Mouse (Mus musculus) hindbrain, embryonic 14.5 days (tissue): Measurements from ENCODE around the gene Efhd2. TPM values are rescaled to one million over a fixed set of nuclear protein-coding genes. Genes with fewer than 3 reads are reported as not detected.

Experiments used
- ATAC-seq: fragments of 200-750 bp; cut with Nextera tagmentation; 2 replicates; pipeline ENCODE4 v1.8.0; 2017; ENCODE audit warnings: moderate number of reproducible peaks, mild to moderate bottlenecking, moderate TSS enrichment, moderate library complexity; ENCODE audit not compliant: low FRiP score
- DNase-seq: peaks from one replicate; pipeline ENCODE4 v3.0.0-alpha.2; 2015; ENCODE audit warnings: low spot score
- H3K27ac ChIP-seq: fragments of 300-500 bp; sonication (generic); 2 replicates; pipeline ENCODE4 v1.5.1; 2014; ENCODE audit warnings: mild to moderate bottlenecking, moderate library complexity
- H3K27me3 ChIP-seq: fragments of 300-500 bp; sonication (generic); 2 replicates; pipeline ENCODE4 v1.6.1; 2014; ENCODE audit warnings: mild to moderate bottlenecking, low read length, mixed read lengths; ENCODE audit not compliant: control insufficient read depth, insufficient read depth
- H3K36me3 ChIP-seq: fragments of 300-500 bp; sonication (generic); replicated peaks from 2 replicates; pipeline ENCODE4 v1.6.1; 2014; ENCODE audit not compliant: control insufficient read depth, insufficient read depth
- H3K4me1 ChIP-seq: fragments of 300-500 bp; sonication (generic); replicated peaks from 2 replicates; pipeline ENCODE4 v1.6.1; 2014; ENCODE audit warnings: antibody characterized with exemption, low read length, mixed read lengths; ENCODE audit not compliant: control insufficient read depth, insufficient read depth
- H3K4me2 ChIP-seq: fragments of 300-500 bp; sonication (generic); replicated peaks from 2 replicates; pipeline ENCODE4 v1.6.1; 2014; ENCODE audit warnings: mild to moderate bottlenecking, moderate library complexity
- H3K4me3 ChIP-seq: fragments of 300-500 bp; sonication (generic); replicated peaks from 2 replicates; pipeline ENCODE4 v1.5.1; 2014; ENCODE audit warnings: mild to moderate bottlenecking, low read length
- H3K9ac ChIP-seq: fragments of 300-500 bp; sonication (generic); 2 replicates; pipeline ENCODE4 v1.6.1; 2014
- H3K9me3 ChIP-seq: fragments of 300-500 bp; sonication (generic); 2 replicates; pipeline ENCODE4 v1.6.1; 2016; ENCODE audit warnings: low read length; ENCODE audit not compliant: control insufficient read depth
- WGBS: fragments of 180-500 bp; shearing (Covaris S2); extraction: QIAGEN DNeasy Blood & Tissue Kit; methylation state at CpG from one replicate; pipeline ENCODE4 v1.1.7; 2014; 5-methylcytosine and 5-hydroxymethylcytosine counted together
- polyA plus RNA-seq: library from polyadenylated mRNA; unstranded; fragments of >200 nt; fragmentation: Nextera tagmentation; extraction: Ambion mirVana; gene quantifications from 2 replicates; pipeline ENCODE4 v1.2.1, GENCODE M21; 2014

Efhd2 gene
- polyA plus RNA-seq, 1 experiment from 2014 or later: 44.7 TPM

- H3K4me1 ChIP-seq: peaks cover 52% of the 10 kb centered on the region
- no peaks in the 10 kb centered on the region for H3K36me3 ChIP-seq
- H3K9ac ChIP-seq: peak overlapping the region; percentile 76
- H3K27me3 ChIP-seq: no peaks in the 10 kb centered on the region
- no peaks in the 10 kb centered on the region for H3K9me3 ChIP-seq
- ATAC-seq (no peak), DNase-seq (no peak)
- peak overlapping the region; percentile 38; the same call in 1 of the 2 replicates for H3K27ac ChIP-seq
- WGBS: 77% methylated on average over 9 of the region's 9 CpGs
- peak overlapping the region; percentile 76 for H3K4me3 ChIP-seq
- H3K4me2 ChIP-seq: peak overlapping the region; percentile 81
Observed at GRCm38 (mm10) chr4:141872977-141873376, 1.7 kb downstream of the Efhd2 start.

GRCm38 (mm10) chr4:141871909-141872308 lies 2.8 kb downstream of the Efhd2 start:
- WGBS: 44% methylated on average over 9 of the region's 9 CpGs
- Histone ChIP-seq H3K36me3 (no peaks in the 10 kb centered on the region), H3K27ac (peak overlapping the region; percentile 38), H3K9ac (0 out of 2 replicates have a peak overlapping the region, but pooled peaks have one; percentile 76), H3K4me3 (peak overlapping the region; percentile 76; the same call in 1 of the 2 replicates), H3K27me3 (no peaks in the 10 kb centered on the region), H3K9me3 (no peaks in the 10 kb centered on the region), H3K4me2 (peak overlapping the region; percentile 81), H3K4me1 (peaks cover 61% of the 10 kb centered on the region)
- DNase-seq (peak; percentile 49), ATAC-seq (no peak)

DNA sequence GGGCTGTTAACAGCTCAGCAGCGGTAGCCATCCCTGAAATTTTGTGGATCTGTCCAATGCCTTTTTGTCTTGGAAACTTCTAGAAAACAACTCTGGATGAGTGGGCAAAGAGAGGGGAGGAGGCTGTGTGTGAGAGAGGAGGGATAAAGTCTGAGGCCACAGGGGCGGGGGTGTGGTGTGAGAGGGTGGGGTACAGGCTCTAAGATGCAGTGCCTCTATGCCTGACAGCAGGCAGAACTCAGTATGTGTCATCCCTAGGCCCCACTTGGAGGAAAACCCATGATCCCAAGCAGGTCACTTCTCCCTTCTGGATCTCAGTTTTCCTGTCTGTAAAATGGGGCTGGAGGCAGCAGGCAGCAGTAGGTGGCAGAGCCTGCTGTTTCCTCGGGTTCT lies 3.4 kb downstream of the Efhd2 start:
- H3K4me3 ChIP-seq: no peak overlapping the region
- no peaks in the 10 kb centered on the region for H3K27me3 ChIP-seq
- H3K4me1 ChIP-seq: peaks cover 67% of the 10 kb centered on the region
- H3K9ac ChIP-seq: no peak overlapping the region
- WGBS: 100% methylated on average over 3 of the region's 3 CpGs
- peak overlapping the region; percentile 81 for H3K4me2 ChIP-seq
- H3K9me3 ChIP-seq: no peaks in the 10 kb centered on the region
- DNase-seq: no peak
- no peak for ATAC-seq
- H3K36me3 ChIP-seq: no peaks in the 10 kb centered on the region
- H3K27ac ChIP-seq: peak overlapping the region; percentile 5; the same call in 1 of the 2 replicates

DNA sequence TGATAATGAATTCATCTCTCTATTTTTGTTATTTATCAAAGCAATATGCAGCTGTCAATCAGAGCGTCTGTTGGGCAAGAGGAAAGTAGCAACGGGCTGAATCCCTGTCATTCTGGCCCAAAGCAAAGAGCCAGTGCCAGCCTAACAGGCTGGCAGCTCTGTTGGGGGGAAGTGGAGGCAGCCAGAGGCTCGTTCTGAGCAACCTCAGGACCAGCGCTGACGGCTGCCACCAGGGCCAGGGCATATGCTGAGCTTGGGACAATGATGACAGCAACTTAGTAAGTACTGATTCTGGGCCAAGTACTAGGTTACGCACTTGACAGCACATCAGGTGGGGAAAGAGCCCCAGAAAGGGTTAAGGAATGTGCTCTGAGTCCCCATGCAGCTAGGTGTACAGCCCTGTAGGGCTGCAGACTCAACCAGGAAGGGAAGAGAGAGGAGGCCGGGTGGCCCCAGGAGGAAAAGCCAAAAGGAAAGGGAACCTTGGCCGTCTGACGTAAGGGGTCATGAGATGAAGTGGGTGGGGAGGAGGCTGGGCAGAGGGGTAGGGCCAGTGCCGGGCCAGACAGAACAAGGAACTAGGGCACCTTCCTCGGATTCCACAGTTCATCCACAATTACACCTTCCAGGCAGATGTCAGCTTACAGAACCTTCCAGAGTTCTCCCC lies 3.9 kb downstream of the Efhd2 start:
- no peak overlapping the region for H3K4me2 ChIP-seq
- no peaks in the 10 kb centered on the region for H3K9me3 ChIP-seq
- H3K27me3 ChIP-seq: no peaks in the 10 kb centered on the region
- no peak overlapping the region for H3K4me3 ChIP-seq
- DNase-seq (no peak), ATAC-seq (no peak)
- H3K36me3 ChIP-seq: no peaks in the 10 kb centered on the region
- no peak overlapping the region for H3K9ac ChIP-seq
- WGBS: 61% methylated on average over 11 of the region's 11 CpGs
- peaks cover 70% of the 10 kb centered on the region for H3K4me1 ChIP-seq
- H3K27ac ChIP-seq: no peak overlapping the region

DNA sequence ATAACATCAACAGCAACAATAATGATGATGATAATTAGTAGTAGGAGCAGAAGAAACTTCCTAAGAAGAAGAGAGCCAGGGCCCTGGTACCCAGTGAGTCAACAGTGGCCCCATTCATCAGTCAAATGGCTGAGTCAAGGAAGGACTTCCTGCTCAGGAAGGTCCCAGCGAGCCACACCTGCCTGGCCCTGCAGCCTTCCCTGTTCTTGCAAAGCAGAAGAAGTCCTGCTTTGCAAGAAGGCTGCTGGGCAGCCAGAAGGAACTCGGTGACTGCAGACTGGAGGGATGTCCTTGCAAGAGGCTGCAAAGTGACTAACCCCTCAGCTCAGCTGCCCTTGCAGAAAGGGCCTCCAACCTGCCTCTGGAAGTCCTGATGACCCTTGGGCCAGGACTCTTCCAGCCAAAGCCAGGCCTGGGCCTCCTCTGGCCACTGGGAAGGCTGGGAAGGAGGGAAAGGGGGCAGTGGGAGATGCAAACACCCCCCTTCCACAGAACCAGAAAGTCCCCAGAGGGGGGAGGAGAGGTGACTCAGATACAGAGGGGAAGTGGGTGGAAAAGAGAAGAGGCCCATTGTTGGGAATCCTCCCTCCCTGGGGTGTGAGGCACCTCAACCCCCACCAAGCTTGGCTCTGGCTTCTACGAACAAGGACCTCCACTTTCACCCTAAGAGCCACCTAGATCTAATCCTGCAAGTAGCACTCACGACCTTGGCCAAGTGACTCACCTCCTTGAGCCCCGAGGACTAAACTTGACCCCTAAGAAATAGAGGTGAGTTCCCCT lies 5.1 kb downstream of the Efhd2 start:
- no peak overlapping the region for H3K27ac ChIP-seq
- DNase-seq: no peak
- 84% methylated on average over 5 of the region's 5 CpGs for WGBS

DNA sequence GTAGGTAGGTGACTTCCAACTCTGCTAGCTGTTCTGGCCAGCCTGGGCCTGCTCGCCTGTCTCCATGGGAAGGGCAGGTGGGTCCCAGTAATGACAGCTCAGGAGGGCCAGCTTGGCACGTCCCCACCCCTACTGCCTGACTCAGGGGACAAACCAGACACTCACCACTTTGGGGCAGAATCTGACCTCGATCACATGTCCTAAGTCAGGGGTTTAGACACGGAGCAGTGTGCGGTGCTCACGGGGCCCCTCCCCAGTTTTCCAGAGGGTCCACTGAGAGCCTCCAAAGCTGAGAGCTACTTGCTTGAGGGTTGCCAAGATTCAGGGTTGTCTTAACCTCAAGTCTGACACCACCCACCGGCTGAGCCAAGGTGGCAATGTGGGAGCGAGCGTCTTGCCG lies 6.7 kb downstream of the Efhd2 start:
- H3K27me3 ChIP-seq: no peaks in the 10 kb centered on the region
- no peak overlapping the region for H3K9ac ChIP-seq
- H3K36me3 ChIP-seq: no peaks in the 10 kb centered on the region
- H3K4me2 ChIP-seq: no peak overlapping the region
- peaks cover 52% of the 10 kb centered on the region for H3K4me1 ChIP-seq
- H3K4me3 ChIP-seq: no peak overlapping the region
- ATAC-seq: no peak
- WGBS: 67% methylated on average over 10 of the region's 10 CpGs
- peak overlapping the region; percentile 77 for H3K27ac ChIP-seq
- no peaks in the 10 kb centered on the region for H3K9me3 ChIP-seq
- DNase-seq: no peak

More for the DNA sequence above, 5.1 kb downstream of the Efhd2 start:
- no peak overlapping the region for H3K4me3 ChIP-seq
- no peaks in the 10 kb centered on the region for H3K27me3 ChIP-seq
- H3K36me3 ChIP-seq: no peaks in the 10 kb centered on the region
- H3K4me2 ChIP-seq: no peak overlapping the region
- H3K9ac ChIP-seq: no peak overlapping the region
- no peak for ATAC-seq
- H3K4me1 ChIP-seq: peaks cover 62% of the 10 kb centered on the region
- no peaks in the 10 kb centered on the region for H3K9me3 ChIP-seq

- Histone ChIP-seq H3K9me3 (no peaks in the 10 kb centered on the region), H3K36me3 (no peaks in the 10 kb centered on the region), H3K27me3 (no peaks in the 10 kb centered on the region), H3K4me1 (peaks cover 47% of the 10 kb centered on the region), H3K9ac (0 out of 2 replicates have a peak overlapping the region, but pooled peaks have one; percentile 2), H3K4me2 (0 out of 2 replicates have a peak overlapping the region, but pooled peaks have one; percentile 0), H3K27ac (peak overlapping the region; percentile 77), H3K4me3 (no peak overlapping the region)
- WGBS: 15% methylated on average over 4 of the region's 4 CpGs
- ATAC-seq: peak; percentile 66
- peak; percentile 74 for DNase-seq
Observed at GRCm38 (mm10) chr4:141867498-141867897, 7.2 kb downstream of the Efhd2 start.

GRCm38 (mm10) chr4:141866933-141867490 lies 7.7 kb downstream of the Efhd2 start:
- Histone ChIP-seq H3K9me3 (no peaks in the 10 kb centered on the region), H3K36me3 (peaks cover 3% of the 10 kb centered on the region; the same call in 1 of the 2 replicates), H3K27me3 (no peaks in the 10 kb centered on the region), H3K9ac (0 out of 2 replicates have a peak overlapping the region, but pooled peaks have one; percentile 2), H3K4me3 (no peak overlapping the region), H3K4me2 (0 out of 2 replicates have a peak overlapping the region, but pooled peaks have one; percentile 0), H3K27ac (peak overlapping the region; percentile 77), H3K4me1 (peaks cover 43% of the 10 kb centered on the region)
- WGBS: 13% methylated on average over 10 of the region's 10 CpGs
- DNase-seq (no peak), ATAC-seq (peak; percentile 38; the same call in 1 of the 2 replicates)

DNA sequence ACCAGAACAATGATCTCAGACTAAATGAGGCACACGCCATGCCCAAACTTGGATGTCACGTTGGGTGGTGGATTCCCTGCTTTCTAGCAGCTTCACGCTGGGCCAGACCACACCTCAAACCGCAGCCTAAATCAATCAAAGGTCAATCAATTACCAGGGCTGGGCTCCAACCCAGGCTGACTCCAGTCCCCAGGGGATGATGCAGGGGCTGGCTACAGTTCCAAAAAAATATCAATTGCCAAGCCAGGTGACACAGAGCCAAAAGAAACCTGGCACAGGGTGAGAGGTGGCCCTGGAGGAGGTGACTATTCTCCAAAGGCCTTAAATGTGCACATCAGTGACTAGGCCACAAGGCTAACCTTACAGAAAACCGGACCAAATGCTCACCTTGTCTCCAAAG lies 9.1 kb downstream of the Efhd2 start:
- Histone ChIP-seq H3K27ac (no peak overlapping the region), H3K9me3 (no peaks in the 10 kb centered on the region), H3K4me3 (no peak overlapping the region), H3K4me2 (no peak overlapping the region), H3K27me3 (no peaks in the 10 kb centered on the region), H3K9ac (no peak overlapping the region), H3K36me3 (peaks cover 13% of the 10 kb centered on the region), H3K4me1 (peaks cover 35% of the 10 kb centered on the region)
- DNase-seq: no peak
- no peak for ATAC-seq
- WGBS: 77% methylated on average over 5 of the region's 5 CpGs
